Mouse (Mus musculus): ENCODE measurements around the gene Serpina1b. TPM values are rescaled to one million over a fixed set of nuclear protein-coding genes. Genes with fewer than 3 reads are reported as not detected.
"Not testable (repeated sequence)": the region's sequence is repeated elsewhere in the genome, so short reads cannot be mapped to it uniquely, and the experiment has no call there.

Gene Serpina1b
- 1 to 10 TPM in 1 of 2 experiments, not detected in 1; 5.0 TPM for total RNA-seq (2021)
- long read RNA-seq, experiment 1, partial matches to known transcripts = 1 of 3 reads
- long read RNA-seq, experiment 1, other reads (novel, unspliced or antisense) = 0 of 3 reads
- long read RNA-seq, experiment 2, transcript Serpina1b-201 (5 exons, 1,394 nt) = major isoform, 9 of 11 reads
- long read RNA-seq, experiment 2, partial matches to known transcripts = 2 of 11 reads
- long read RNA-seq, experiment 2, other reads (novel, unspliced or antisense) = 0 of 11 reads

DNA sequence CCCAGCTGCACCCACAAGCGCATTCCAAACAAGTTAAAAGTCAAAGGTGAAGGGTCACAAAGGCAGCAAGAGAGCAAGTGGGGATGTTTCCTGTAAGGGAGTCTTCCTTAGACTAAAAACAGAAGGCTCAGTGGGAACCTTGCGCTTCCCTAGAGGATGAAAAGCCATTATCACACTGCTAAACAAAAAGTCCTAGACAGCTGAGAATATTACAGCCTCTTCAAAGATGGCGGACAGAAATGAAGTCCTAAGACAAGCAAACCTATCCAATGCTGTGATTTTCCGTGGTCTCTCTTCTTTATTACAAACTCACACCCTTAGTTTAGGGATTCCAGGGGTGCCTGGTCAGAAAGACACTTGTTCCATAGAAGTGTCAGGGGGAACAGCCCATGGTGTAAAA is at the start of gene Serpina1b:
TSS of gene Serpina1b (minus strand) at position 101 of the 400 bp plus-strand sequence.
- not testable (repeated sequence) for DNase-seq

DNA sequence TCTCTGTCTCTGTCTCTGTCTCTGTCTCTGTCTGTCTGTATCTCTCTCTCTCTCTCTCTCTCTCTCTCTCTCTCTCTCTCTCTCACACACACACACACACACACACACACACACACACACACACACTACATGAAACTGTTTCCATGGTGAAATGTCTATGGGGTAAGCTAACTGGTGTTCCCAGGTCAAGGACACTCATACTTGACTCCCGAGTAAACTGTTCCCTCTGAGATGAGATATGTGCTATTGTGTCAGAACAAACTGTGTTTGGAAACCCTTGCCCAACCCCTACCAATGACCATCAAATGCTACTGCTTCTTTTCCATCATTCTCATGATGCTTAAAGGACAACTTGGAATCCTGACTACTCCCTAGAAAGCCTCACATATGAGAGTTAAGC is 36.7 kb upstream of the Serpina1b start:
- not testable (repeated sequence) for DNase-seq

DNA sequence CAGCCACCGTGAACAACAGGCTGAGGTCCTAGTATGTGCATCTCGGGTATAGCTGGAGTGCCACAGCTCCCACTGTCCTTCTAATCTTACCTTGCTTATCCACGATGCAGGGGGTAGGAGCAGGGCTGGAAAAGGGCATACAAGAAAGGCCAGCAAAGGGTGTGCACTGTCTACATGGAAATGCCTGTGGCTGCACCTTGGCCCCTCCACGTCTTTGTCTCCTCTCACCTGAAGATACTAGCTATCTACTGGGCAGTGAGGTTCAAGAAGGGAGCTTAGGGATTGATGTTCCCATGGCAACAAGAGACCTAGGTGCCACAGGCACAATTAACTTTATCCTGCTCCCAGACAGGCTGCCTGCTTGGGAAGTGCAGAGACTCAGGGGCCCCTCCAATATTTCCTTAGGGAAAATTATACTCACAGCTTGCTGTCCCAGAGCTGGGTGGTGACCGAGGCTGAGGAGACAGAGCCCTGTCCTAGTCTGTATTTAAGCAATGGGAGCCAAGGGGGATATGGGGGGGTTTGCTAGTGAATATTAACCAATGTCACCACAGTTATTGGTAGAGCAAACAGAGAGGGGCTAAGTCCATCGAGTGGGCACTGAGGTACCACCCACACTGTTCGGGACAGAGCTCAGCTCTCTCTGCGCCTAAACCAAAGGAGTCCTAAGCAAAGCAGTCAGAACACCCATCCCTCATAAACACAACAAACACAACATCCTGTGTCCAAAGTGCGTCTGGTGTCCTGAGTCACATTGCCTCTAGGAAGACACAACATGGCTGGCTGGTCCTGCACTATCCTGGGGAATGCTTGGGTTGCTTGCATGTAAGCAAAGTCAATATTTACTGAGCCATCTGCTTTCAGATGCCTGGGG is 33.2 kb upstream of the Serpina1b start, which contains the start of gene Serpina1a:
TSS of gene Serpina1a (minus strand) at position 462 of the 874 bp plus-strand sequence.
- DNase-seq = not testable (repeated sequence)

DNA sequence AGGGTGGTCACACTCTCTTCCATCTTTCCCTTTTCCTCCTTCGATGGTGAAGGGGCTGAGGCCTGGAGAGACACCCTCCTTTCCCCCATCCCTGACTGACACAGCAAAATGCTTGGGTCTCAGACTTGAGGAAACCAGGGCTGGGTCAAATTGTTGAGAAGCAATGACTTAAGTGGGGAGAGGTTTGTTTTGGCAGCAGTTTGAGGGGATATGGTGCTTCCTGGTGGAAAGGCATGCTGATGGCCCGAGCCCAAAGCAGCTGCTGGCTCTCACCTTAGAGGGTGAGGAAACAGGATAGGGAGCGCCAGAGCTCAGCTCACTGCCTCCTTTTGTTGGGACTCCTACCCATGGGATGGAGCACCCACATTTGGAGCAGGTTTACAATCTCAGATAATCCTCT is 30.8 kb upstream of the Serpina1b start:
- DNase-seq = no peak

DNA sequence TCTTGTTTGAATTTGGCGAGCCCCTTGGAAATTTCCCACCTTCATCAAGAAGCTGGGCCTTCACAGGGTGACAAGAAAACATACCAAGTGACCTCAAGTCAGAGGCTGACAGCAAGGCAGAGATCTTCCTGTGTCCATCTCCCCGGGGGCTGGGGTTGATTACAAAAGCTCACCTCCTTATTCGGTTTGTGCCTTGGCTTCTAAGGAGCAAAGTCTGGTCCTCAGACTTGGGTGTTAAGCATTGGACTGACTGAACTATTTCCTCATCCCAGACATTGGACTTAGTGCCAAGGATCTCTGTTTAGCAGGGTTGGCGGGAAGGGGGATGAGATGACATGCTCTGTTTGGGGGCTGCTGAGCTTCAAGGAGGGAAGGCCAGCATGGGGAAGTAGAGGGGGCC is 30.4 kb upstream of the Serpina1b start:
- DNase-seq = peak in 1 of 2 experiments; percentile 14

DNA sequence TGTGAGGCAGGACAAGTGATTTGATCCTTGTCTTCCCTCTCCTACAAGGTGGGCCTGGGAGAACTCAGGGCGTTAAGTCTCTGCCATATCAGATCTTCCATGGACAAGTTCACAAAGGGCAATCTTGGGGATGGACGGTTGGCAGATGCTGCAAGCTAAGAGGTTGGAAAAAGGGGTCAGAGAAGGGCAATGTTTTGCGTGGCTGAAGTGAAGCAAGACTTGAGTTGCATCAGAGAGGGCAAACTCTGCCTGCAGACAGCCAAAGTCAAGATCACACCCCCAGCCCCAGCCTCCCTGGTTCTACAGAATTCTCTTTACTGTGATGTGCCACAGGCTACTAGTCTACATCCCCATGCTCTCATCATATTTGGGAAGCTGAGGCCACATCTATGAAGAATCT is 29.4 kb upstream of the Serpina1b start:
- DNase-seq = not testable (repeated sequence)

DNA sequence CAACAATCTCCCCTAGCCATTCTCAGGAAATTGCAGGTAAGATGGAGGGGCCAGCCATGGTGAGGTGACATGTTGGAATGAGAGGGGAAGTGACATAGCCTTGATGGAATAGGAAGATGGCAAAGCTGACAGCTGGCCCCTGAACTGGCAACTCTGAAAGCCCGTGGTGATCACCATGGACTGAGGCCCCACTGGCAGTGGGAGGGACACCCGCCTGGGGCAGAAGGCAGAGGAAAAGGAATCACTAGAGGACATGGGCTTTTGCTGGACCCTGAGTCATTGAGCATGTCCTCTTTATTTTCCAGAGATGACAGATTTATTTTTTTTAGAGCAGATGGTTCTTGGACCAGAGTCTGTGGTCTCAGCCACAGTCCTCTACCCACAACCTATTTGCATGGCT is 22.9 kb upstream of the Serpina1b start:
- not testable (repeated sequence) for DNase-seq

DNA sequence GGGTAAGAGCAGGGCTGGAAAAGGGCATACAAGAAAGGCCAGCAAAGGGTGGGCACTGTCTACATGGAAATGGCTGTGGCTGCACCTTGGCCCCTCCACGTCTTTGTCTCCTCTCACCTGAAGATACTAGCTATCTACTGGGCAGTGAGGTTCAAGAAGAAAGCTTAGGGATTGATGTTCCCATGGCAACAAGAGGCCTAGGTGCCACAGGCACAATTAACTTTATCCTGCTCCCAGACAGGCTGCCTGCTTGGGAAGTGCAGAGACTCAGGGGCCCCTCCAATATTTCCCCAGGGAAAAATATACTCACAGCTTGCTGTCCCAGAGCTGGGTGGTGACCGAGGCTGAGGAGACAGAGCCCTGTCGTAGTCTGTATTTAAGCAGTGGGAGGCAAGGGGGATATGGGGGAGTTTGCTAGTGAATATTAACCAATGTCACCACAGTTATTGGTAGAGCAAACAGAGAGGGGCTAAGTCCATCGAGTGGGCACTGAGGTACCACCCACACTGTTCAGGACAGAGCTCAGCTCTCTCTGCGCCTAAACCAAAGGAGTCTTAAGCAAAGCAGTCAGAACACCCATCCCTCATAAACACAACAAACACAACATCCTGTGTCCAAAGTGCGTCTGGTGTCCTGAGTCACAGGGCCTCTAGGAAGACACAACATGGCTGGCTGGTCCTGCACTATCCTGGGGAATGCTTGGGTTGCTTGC is 2.4 kb downstream of the Serpina1b start:
- DNase-seq = not testable (repeated sequence)

DNA sequence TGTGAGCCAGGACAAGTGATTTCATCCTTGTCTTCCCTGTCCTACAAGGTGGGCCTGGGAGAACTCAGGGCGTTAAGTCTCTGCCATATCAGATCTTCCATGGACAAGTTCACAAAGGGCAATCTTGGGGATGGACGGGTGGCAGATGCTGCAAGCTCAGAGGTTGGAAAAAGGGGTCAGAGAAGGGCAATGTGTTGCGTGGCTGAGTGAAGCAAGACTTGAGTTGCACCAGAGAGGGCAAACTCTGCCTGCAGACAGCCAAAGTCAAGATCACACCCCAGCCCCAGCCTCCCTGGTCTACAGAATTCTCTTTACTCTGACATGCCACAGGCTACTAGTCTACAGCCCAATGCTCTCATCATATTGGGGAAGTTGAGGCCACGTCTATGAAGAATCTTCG is 6.3 kb downstream of the Serpina1b start:
- DNase-seq = peak; percentile 55 to 60

DNA sequence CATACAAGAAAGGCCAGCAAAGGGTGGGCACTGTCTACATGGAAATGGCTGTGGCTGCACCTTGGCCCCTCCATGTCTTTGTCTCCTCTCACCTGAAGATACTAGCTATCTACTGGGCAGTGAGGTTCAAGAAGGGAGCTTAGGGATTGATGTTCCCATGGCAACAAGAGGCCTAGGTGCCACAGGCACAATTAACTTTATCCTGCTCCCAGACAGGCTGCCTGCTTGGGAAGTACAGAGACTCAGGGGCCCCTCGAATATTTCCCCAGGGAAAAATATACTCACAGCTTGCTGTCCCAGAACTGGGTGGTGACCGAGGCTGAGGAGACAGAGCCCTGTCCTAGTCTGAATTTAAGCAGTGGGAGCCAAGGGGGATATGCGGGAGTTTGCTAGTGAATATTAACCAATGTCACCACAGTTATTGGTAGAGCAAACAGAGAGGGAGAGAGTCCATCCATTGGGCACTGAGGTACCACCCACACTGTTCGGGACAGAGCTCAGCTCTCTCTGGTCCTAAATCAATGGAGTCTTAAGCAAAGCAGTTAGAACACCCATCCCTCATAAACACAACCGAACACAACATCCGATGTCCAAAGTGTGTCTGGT is 56.8 kb downstream of the Serpina1b start, which contains the start of gene Serpina1d:
TSS of gene Serpina1d (minus strand) at position 347 of the 606 bp plus-strand sequence.
- not testable (repeated sequence) for DNase-seq

DNA sequence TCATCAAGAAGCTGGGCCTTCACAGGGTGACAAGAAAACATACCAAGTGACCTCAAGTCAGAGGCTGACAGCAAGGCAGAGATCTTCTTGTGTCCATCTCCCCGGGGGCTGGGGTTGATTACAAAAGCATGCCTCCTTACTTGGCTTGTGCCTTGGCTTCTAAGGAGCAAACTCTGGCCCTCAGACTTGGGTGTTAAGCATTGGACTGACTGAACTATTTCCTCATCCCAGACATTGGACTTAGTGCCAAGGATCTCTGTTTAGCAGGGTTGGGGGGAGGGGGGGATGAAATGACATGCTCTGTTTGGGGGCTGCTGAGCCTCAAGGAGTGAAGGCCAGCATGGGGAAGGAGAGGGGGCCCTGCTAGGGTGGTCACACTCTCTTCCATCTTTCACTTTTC is 59.6 kb downstream of the Serpina1b start:
- peak in 1 of 2 experiments; percentile 15 for DNase-seq

DNA sequence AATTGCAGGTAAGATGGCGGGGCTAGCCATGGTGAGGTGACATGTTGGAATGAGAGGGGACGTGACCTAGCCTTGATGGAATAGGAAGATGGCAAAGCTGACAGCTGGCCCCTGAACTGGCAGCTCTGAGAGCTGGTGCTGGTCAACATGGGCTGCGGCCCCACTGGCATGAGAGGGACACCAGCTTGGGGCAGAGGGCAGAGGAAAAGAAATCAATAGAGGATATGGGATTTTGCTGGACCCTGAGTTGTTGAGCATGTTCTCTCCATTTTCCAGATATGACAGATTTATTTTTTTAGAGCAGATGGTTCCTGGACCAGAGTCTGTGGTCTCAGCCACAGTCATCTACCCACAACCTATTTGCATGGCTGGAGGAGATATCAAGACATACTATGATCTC is 67.1 kb downstream of the Serpina1b start:
- not testable (repeated sequence) for DNase-seq

DNA sequence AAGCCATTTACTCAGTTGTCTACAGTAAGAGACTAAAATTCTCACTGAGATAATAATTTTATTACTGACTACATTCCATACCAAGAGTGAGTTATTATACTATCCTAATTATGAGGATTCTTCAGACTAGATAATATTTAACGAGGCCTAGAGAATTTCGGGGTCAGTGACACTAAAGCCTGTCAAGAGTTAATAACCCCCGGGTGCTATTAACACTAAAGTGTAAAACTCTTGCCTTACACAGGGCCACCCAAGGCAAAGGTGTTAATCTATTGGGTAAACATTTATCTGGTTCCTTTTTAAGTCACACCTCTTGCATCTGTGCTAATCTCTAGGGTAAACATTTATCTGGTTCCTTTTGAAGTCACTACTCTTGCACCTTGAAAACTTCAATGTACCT is 69.9 kb downstream of the Serpina1b start:
- not testable (repeated sequence) for DNase-seq

DNA sequence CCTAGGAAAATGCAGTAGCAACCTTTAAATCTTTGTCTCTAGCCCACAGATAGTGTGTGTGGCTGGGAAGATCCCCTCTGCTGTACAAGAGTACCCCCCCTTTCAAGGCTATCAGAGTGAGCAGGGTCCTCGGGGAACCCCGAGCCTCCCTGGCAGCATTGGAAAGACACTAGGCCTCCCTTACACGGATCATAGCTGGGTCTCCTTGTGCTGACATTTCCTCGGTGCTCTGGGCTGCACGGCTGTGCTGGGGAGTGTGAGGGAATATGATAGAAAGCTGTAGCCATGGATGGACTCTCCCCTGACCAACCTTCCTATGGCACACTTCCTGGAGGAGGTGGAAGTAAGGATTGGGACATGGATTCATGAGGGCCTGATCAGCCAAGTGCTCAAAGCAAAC is 84.2 kb downstream of the Serpina1b start:
- DNase-seq = not testable (repeated sequence)

DNA sequence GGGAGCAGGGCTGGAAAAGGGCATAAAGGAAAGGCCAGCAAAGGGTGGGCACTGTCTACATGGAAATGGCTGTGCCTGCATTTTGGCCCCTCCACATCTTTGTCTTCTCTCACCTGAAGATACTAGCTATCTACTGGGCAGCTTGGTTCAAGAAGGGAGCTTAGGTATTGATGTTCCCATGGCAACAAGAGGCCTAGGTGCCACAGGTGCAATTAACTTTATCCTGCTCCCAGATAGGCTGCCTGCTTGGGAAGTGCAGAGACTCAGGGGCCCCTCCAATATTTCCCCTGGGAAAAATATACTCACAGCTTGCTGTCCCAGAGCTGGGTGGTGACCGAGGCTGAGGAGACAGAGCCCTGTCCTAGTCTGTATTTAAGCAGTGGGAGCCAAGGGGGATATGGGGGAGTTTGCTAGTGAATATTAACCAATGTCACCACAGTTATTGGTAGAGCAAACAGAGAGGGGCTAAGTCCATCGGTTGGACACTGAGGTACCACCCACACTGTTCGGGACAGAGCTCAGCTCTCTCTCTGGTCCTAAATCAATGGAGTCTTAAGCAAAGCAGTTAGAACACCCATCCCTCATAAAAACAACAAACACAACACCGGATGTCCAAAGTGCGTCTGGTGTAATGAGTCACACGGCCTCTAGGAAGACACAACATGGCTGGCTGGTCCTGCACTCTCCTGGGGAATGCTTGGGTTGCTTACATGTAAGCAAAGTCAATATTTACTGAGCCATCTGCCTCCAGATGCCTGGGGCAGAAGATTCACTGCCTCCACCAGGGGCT is 92.2 kb downstream of the Serpina1b start:
- not testable (repeated sequence) for DNase-seq

DNA sequence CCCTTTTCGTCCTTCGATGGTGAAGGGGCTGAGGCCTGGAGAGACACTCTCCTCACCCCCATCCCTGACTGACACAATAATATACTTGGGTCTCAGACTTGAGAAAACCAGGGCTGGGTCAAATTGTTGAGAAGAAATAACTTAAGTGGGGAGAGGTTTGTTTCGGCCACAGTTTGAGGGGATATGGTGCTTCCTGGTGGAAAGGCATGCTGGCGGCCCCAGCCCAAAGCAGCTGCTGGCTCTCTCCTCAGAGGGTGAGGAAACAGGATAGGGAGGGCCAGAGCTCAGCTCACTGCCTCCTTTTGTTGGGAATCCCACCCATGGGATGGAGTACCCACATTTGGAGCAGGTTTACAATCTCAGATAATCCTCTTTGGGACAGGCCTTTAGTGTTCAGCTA is 94.6 kb downstream of the Serpina1b start:
- not testable (repeated sequence) for DNase-seq

DNA sequence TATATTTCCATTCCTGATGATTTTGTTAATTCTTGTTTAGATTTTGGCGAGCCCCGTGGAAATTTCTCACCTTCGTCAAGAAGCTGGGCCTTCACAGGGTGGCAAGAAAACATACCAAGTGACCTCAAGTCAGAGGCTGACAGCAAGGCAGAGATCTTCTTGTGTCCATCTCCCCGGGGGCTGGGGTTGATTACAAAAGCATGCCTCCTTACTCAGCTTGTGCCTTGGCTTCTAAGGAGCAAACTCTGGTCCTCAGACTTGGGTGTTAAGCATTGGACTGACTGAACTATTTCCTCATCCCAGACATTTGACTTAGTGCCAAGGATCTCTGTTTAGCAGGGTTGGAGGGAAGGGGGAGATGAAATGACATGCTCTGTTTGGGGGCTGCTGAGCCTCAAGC is 95.1 kb downstream of the Serpina1b start:
- peak in 1 of 2 experiments; percentile 12 for DNase-seq

DNA sequence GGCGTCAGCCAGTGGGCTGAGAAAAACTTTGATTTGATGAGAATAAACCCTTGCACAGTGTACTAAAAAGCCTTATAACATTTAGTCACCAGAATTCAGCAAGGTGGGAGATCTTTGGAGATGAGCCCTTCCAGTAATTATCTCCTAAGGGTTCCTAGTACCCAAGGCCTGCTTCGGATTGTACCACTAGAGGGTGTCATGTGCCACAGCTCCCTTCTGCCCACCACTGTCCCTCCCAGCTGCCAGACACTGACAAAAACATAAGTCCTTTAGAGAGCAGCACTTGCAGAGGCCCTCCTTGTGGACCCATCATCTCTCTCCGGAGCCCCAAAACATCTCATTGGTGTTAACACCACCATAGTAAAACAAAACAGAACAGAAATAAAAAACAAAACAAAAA is 118.6 kb downstream of the Serpina1b start:
- DNase-seq = peak; percentile 39 to 59

DNA sequence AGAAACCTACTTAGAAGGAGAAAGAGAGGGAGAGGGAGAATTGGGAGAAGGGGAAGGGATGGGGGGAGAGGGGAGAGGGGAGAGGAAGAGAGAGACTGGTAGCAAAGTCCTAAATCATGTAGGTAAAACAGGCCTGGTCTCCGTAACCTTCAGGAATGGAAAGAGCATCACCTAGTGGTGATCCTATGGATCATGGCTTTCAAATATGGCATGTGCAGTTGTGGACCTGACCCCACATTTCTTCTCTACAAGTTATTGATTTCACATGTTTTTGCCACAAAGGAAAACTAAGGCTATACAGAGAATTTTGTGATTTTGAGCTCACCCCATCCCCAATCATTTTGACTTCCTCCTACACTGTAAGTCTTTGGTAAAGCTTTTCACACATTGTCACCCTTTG is 119.8 kb downstream of the Serpina1b start:
- no peak for DNase-seq

DNA sequence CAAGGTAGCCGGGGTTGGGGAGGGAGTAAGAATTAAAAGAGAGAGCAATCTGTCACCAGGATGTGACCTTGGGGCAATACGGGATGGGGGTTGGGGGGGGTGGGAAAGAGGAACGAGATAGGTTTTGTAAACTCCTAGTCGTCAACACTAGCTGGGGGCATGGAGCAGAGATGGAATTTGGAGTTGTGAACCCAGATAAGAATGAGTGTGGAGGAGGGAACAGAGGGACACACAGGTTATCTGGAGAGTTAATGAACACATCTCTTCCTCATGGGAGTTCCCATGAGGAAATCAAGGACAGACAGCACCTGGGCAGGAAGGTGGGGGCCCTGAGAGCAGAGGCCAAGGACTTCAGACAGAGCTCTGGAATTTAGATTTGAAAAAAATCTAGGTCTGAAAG is 124.1 kb downstream of the Serpina1b start:
- DNase-seq = no peak

DNA sequence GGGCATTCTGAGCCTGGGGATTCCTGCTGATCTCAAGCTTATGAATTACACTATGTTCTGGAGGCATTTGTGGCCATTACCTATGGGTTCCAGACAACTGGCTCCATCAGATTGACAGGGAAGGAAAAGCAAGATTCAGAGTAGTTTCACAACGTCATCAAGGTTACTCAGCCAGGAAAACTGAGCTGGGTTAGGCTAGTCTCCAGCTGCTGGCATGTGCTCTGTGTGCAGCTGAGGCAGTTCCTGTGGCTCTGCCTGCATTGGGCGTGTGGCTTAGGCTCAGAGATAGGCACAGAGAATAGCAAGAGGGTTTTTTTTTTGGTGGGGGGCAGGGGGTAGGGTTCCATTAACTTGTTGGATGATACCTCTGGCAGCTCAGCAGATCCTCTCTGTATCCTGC is 124.6 kb downstream of the Serpina1b start:
- DNase-seq = peak; percentile 34 to 56
